Mouse (Mus musculus) embryo, embryonic 10 days (tissue): ENCODE measurements around the gene Kcna5.
A peak's percentile ranks its signal among the peaks of the same experiment; 100 is the strongest.

Experiments
- DNase-seq: peaks from one replicate; pipeline ENCODE4 v3.0.0-alpha.2; 2015; ENCODE audit warnings: low spot score

Gene Kcna5

GRCm38 (mm10) chr6:126535208-126535910 lies at the start of gene Kcna5:
Kcna5 (minus strand) TSS chr6:126535412.
- peak; percentile 69 for DNase-seq

- peak; percentile 29 for DNase-seq
Observed at GRCm38 (mm10) chr6:126583075-126583474, 47.9 kb upstream of the Kcna5 start.

DNA sequence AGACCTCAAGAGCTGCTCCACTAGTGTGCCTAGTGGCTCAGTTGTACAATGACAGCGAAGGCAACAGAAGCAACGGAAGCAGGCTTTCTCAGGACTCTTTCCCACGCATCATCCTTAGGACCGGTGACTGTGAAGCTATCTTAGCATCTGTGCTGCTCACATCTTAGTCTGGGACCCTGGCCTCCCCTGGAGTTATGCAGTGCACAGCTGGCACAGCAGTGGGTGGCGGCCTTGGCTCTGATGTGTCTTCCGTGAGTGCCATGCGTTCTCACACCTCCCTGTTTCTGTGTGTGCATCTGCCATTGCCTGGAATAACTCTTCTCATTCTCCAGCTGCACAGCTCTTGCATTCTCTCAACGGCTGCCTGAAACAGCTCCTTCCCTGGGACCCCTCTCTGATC lies 46.4 kb upstream of the Kcna5 start:
- DNase-seq = no peak

GRCm38 (mm10) chr6:126580571-126580970 lies 45.4 kb upstream of the Kcna5 start:
- DNase-seq = no peak

DNA sequence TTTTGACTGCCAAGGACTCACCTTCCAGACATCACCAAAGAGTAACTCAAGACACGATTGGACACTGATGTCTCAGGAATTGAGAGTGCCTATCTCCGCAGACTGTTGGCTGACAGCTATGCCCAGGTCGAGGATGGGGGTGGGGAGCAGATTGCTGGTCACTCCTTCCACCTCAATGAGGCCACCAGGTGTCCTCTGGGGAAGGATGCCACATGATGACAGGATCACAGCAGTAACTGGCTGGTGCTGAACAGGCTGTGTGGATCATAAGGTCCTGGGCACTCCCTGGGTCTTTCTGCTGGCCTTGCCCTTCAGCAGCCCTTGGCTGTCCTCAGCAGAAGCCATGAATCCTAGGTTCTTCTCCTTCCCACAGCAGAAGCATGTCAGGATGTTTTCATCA lies 42.2 kb upstream of the Kcna5 start:
- no peak for DNase-seq

- no peak for DNase-seq
Observed at GRCm38 (mm10) chr6:126576566-126576965, 41.4 kb upstream of the Kcna5 start.

DNA sequence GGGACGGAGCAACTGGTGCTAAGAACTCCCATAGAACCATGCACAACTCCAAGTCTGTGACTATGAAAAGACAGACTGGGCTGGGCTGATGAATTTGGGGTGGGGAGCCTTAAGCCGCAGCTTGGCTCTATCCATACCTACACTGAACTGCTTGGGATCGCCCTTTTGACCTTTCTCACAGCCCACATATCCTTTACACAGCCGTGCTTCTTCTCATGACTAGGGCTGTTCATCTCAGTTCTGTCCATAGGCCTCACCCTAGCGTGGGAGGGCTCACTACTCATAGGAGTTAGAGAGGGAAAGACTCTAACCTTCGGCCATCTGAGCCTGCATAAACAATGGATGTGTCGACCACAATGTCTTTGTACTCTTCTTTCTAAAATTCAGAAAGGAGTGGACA lies 39.6 kb upstream of the Kcna5 start:
- DNase-seq = no peak

DNA sequence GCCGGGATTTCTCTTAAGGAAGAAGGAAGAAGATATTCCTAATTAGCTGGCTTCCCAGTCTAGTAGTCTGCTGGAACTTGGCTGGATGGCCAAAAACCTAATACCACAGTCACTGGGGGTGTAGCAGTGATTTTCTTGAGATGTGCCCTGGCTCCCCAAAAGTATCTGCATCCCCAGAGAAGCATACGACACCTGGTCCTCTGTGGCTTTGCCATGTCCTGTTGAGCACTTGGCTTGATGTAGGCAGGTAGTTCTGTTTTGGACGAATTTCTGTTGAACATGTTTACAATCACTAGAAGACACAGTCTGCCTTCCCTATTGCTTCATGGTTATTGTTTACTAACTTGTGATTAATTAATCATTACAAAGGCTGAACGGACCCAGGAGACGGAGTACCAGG lies 37.8 kb upstream of the Kcna5 start:
- no peak for DNase-seq

DNA sequence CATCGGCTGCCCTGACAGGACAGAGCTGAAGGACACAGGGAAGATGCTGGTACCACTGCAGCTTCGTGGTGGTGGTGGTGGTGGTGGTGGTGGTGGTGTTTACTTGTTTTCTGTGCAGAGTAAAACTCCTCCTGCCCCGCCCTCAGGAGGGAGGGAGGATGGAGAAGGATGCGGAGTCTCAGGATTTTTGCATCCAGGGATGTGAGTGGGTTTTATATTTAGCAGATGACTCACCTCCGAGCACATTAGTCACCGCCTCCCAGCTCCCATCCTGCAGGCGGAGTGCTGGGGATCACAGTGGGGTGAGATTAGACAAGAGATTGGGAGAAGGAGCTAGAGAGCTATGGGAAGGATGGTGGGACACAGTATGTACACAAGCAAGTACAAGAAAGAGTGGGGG lies 34.6 kb upstream of the Kcna5 start:
- DNase-seq = no peak

GRCm38 (mm10) chr6:126568046-126568830 lies 33.0 kb upstream of the Kcna5 start:
- no peak for DNase-seq

GRCm38 (mm10) chr6:126567326-126567725 lies 32.1 kb upstream of the Kcna5 start:
- no peak for DNase-seq

DNA sequence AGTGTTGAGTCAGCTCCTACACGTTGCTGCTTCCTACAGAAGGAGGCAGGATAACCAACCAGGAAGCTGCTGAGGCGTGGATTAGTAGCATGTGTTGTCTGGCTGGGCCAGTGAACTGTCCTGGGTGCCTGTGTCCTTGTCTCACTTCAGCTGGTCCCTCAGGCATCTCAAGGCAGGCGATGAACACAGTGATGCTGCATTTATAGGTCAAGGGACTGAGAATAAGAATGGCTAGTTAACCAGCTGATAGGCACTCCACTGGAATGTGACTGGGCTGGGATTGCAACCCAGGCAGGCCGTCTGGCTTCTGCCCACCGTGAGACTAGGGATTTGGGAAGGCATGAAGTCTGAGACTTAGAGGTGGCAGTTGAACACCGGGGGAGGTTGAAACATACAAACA lies 29.2 kb upstream of the Kcna5 start:
- DNase-seq = no peak

GRCm38 (mm10) chr6:126563898-126564297 lies 28.7 kb upstream of the Kcna5 start:
- DNase-seq = peak; percentile 95

GRCm38 (mm10) chr6:126561702-126562101 lies 26.5 kb upstream of the Kcna5 start:
- DNase-seq = peak; percentile 69

- DNase-seq = no peak
Observed at GRCm38 (mm10) chr6:126560696-126561095, 25.5 kb upstream of the Kcna5 start.

- DNase-seq = peak; percentile 27
Observed at GRCm38 (mm10) chr6:126560036-126560435, 24.8 kb upstream of the Kcna5 start.

DNA sequence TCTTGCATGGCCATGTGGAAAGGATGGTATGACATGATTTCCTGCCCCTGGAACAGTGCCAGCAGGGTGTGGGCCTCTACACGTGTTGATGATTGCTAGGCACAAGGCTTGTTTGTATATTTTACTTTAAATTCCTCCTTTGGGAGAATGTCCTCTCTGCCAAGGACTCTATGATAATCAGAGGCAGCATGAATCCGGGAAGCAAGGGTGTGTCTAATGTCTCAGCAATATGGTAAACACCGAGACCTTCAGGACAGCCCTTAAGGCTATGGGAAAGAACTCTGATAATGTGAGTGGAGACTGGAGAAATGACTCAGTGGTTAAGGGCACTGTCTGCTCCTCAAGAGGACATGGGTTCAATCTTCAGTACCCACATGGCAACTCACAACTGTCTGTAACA lies 23.1 kb upstream of the Kcna5 start:
- DNase-seq = no peak

- DNase-seq = peak; percentile 63
Observed at GRCm38 (mm10) chr6:126553812-126554211, 18.6 kb upstream of the Kcna5 start.

DNA sequence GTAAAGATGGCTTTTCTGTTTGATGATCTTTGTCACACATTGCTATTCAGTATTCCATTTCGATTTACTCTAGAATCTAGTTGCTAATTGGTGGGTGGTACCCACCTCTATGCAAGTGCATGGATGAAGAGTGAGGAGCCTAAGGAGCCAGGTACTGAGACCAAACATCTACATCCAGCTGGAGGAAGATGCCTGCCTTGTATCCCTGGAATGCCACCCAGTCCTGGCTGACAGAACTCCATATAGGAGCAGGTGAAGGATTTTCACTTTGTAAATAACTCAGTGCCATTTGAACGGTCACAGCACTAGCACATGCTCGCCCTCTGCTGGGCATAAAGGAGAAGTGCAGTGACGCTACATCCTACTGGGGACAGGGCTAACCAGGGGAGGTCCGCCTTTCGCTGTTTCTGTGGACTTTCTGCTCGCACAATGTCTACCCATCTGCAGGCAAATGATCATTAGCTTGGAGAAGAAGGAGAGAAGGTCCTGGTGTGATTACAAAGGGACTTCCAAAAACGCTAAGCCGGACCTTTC lies 16.7 kb upstream of the Kcna5 start:
- DNase-seq = peak; percentile 92

DNA sequence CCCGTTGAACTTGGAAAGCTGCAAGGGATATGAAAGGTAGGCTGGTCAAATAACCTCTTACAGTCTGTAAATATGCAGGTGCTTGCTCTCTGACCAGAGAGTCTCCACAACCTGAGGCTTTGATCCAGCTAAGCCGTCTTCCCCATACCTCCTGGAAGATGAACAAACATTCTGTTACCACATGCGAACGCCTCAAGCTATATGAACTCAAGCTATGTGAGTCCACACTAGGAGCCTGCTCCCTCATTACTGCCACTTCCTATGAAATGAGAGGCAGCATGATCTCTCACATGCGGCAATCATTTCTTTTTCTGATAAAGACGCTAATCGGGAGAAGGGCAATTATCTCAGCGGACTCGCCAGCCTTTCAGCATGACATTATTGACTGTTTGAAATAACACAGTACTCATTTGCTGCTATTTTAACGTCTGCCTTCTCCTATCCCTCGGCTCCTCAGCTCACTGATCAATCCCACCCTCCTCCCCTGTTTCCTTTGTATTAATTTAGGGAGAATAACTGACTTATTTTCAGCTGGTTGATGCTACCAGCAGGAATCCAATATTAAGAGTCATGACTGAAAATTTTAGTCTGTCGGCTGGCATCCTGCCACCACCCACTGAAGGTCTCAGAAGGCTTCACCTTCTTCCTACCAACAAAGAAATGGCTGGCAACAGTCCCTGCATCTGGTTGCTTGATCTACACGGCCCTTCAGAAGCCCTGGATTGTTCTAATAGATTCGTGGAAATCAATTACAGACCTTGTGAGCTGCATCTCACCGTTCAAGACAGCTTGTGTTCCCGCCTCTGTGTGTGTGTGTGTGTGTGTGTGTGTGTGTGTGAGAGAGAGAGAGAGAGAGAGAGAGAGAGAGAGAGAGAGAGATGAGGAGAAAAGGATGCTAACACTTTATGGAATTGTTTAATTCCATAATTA lies 9.2 kb upstream of the Kcna5 start:
- no peak for DNase-seq

GRCm38 (mm10) chr6:126542724-126543123 lies 7.5 kb upstream of the Kcna5 start:
- DNase-seq = no peak

DNA sequence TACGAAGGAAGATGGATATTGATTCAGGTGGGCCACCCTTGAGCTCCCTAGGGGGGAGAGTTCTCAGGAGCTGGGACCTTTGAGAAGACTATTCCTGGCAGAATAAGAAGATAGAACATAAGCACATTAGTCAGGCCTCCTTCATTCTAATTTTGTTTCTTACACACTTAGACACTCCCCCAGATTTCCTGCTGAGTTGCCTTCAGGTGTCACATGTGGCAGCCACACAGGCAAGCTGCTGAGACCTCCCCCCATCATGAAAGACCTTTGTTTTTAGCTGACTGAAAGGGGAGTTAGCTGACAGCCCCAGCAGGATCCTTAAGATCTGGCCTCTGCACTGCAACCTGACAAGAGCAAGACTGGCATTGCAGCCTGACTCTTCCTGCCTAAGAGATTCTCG lies 2.3 kb upstream of the Kcna5 start:
- no peak for DNase-seq
